Mouse (Mus musculus) left cerebral cortex, postnatal 4 days (tissue): Measurements from ENCODE around the gene Syt7. TPM values are rescaled to one million over a fixed set of nuclear protein-coding genes. Genes with fewer than 3 reads are reported as not detected.

Source experiments
- DNase-seq: peaks from one replicate; pipeline ENCODE4 v3.0.0-alpha.2; 2022
- intact Hi-C: fragments of 180-260 bp; cut with DNase I; formaldehyde crosslinking; loops from one replicate; pipeline ENCODE4 v1.15.1; 2025
- total RNA-seq, 2 experiments: library from RNA; stranded (reverse); gene quantifications; 2 replicates each; pipeline ENCODE4 v1.2.3; 2021

Gene Syt7
- total RNA-seq, 2 experiments from 2014 or later: 209 to 213 TPM

DNA sequence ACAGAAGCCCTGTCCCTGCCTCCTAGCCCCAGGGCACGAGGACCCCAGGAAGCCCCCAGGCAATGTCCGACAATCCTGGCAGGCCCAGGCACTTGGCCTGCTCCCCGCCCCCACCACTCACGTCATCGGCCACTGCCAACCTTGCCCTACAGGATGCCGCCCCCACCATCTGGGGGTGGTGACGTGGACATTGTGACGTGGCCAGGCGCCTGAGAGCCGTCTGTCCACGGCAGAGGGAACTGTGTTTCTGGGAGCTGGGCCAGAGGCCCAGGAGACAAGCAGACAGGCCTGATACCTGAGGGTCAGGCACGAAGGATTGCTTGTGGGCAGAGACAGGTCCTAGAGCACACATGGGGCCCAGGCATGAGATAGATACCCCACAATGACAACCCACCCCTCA lies 28.5 kb downstream of the Syt7 start:
- intact Hi-C loops: no loop called here
- DNase-seq: peak; percentile 89

DNA sequence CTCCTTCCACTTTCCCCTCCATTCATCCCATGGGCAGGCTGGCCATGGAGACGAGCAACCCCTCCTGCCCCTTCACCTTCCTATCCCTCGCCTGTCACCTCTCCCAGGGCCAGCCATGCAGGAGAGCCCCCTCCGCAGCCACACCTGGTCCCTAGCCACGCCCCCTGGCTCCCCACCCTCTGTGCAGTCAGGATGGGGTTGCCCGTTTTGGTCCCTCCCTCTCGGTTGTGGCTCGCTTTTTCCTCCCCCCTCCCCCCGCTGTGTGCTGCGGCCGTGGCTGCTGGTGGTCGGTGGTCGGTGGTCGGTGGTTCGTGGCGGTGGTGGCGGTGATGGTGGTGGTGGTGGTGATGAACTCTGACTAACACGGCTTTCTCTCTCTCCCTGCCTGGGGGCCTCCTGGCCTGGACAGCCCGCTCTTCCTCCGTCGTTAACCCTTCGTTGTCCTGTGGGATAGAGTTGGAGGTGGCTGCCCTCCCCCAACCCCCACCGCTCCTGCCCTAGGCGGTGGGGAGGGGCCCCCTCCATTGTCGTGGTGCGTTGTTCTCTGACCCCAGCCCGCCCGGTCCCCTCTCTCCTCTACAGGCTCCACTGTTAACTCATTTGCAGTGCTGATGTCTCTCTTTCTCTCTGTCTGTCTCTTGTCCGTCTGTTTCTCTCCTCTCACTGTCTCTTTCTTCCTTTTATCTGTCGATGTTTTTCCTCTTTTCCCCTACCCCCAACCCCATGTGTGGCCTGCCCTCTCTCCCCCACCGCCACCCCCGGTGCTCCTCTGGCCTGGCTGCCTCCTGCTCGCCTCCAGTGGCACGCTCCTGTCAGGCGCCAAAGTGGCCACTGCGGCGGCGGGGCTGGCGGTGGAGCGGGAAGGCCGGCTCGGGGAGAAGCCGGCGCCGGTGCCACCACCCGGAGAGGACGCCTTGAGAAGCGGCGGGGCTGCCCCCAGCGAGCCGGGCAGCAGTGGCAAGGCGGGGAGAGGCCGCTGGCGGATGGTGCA lies 33.4 kb downstream of the Syt7 start:
- intact Hi-C loops: no loop called here
- DNase-seq: no peak

DNA sequence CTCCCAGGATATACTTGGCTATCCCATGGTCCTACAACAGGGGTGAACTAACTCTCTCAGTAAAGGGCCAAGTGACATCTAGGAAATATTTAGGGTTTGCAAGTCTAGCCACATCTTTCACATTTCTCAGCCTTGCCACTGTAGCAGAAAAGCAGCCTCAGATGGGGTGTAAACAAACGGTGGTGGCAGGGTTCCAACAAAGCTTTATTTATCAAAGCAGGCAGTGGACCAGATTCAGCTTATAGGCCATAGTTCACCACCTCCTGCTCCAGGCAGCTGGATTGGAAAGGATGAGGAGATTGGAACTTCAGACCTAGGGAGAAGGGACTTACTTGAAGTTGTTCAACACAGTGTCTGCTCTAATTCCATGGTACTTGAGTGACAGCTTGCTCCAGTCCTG lies 35.9 kb downstream of the Syt7 start:
- no peak for DNase-seq

DNA sequence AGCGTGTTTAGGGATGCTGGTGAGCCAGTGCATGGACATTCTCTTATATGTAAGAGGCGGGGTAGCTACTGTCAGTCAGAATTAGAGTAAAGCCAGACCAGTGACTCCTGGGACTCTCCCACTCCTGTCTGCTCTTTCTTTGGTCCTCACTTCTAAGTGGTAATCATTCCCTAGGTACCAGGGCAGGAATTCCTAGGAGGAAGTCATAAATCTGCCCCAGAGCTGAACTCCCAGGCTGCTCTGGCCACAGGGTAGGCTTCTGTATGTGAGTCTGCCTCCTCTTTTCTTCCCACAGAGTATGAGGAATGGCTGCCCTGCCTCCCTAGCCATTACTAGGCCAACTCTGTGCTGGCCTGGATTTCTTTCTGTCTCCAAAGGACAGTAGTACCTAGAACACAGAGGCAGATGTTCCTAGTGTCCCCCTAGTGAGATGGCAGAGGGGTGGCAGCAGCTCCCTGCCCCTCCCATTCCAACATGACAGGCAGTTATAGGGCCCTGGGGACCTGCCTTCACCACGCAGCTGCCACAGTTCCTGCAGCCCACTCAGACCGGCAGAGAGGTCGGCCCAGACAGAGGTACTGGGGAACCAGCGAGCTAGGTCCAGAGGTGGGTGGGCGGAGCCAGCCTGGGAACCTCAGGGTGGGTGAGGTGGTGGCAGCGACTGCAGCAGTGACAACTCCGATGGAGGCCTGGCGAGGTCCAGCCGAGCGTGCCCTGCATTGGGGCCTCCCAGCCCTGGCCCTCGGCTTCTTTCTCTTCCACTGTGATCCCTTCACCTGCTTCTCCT lies 36.8 kb downstream of the Syt7 start:
- intact Hi-C loops: no loop called here
- DNase-seq: no peak

More for the DNA sequence above, 35.9 kb downstream of the Syt7 start:
- intact Hi-C loops: no loop called here

DNA sequence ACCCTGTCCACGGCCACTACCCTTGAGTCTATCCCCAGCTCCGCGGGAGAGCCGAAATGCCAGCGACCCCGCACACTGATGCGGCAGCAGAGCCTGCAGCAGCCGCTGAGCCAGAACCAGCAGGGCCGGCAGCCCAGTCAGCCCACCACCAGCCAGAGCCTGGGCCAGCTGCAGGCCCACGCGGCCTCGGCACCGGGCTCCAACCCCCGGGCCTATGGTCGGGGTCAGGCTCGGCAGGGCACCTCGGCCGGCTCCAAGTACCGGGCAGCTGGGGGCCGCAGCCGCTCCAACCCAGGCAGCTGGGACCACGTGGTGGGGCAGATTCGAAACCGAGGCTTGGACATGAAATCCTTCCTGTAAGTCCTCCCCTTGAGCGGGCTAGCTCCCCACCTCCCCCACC lies 37.4 kb downstream of the Syt7 start:
- intact Hi-C loops: no loop called here
- no peak for DNase-seq

DNA sequence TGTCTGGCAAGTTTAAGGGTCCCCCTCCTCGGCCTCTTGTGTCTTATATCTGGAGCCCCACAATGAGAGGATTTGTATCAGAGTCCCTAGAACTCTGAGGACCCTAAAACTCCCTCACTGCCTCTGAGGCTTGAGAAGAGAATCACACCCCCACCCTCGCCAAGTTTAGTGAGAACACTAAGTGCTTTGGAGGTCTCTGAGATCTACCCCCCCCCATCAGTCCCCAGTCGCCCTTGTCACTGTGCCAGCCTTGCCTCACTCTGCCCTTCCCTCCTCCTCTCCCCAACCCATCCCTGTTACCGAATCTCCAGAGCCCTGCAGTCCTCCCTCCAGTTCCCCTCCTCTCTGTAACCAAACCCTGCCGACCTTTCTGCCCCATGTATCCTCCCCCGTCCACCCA lies 37.9 kb downstream of the Syt7 start:
- no peak for DNase-seq
- intact Hi-C loops: no loop called here

DNA sequence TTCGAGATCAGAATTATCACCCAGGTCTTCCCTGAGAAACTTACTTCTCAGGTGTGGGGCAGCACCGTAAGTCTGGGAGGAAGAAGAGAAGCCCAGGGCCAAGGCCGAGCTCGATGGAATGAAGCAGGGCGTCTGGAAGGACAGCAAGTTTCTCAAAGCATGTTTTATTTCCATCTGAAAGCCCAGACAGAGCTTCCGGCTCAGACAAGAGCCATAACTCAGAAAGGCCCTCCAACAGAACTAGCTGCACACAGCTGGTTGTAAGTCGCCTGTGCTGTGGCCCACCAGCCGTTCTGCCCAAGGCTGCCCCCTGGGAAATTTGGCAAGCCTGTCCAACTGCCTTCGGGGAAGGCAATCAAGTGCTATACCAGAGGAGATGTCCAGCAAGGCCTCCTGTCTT lies 38.5 kb downstream of the Syt7 start:
- no peak for DNase-seq
- intact Hi-C loops: no loop called here

DNA sequence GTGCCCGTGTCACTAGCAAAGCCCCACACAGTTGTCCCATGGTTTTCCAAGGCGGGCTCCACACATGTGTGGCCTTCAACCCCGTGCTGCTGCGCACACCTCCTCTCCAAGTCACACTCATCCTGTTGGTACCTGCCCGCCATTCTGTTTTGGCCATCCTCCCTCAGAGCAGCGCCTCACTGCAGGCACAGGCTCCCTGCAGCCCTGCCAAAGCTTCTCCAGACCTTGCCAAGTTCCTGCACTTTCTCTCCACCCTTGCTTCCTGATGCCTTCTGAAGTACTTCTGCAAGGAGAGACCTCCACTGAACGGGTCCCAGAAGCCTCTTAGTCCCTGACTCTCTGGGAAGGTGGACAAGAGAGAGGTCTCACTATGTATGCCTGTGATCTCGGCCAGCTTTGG lies 40.5 kb downstream of the Syt7 start:
- DNase-seq: no peak
- intact Hi-C loops: no loop called here

DNA sequence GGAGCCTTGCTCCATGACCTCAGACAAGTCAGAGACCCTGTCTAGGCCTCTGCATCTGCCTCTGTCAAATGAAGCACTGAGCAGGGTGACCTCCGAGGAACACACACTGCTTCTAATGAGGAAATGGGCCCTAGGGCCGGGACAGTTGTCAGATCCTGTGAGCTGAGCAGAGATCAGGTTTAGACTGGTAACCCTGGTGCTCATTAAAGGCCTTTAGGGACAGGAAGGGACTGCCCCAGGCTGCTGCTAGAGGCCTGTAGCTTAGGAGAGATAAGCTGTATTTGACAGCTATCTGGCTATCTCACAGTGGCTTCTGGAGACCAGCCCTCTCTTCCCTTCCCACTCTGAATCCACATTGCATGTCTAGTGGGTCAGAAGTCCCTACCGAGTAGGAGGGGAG lies 42.5 kb downstream of the Syt7 start:
- no peak for DNase-seq
- intact Hi-C loops: loop anchor here (5.0 kb wide), 1 partner anchor 94 kb away; no protein-coding TSS in a partner anchor

DNA sequence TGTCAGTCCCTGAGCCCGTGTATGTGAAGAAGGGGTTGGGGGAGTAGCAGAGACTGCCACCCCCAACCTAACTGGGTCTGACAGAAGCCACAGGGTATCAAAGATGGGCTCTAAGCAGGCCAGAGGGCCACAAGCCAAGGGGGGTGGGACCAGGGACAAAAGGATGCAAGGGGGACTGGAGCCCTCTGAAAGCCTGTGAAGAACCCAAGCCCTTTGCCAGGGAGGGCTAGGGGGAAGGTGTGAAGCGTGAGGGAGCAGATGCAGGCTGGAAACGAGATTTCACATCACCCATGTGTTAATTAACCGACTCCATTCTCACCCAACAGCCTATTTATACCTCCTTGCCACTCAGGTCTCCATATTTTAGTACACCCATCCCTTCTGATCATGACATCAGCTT lies 43.0 kb downstream of the Syt7 start:
- peak; percentile 71 for DNase-seq
- intact Hi-C loops: loop anchor here (5.0 kb wide), 1 partner anchor 95 kb away; no protein-coding TSS in a partner anchor

DNA sequence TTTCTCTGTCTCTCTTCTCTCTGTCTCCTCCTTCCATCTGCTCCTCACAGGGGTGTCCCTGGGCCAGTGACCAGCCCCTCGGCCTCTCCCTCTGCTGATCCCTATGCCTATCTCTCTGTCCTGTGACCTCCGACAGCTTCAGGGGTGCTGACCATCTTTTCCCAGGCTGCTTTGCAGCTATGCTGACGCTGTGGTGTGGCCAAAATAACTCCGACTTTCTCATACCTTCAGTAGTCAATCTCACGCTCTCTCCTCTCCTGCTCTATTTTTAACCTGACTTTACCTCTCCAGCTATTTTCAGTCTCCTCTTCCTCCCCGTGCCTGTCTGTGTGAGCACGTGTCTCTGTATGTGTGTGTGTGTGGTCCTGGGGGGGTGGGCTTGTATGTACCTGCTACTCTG lies 44.3 kb downstream of the Syt7 start:
- intact Hi-C loops: loop anchor here (5.0 kb wide), 1 partner anchor 96 kb away; no protein-coding TSS in a partner anchor
- no peak for DNase-seq

DNA sequence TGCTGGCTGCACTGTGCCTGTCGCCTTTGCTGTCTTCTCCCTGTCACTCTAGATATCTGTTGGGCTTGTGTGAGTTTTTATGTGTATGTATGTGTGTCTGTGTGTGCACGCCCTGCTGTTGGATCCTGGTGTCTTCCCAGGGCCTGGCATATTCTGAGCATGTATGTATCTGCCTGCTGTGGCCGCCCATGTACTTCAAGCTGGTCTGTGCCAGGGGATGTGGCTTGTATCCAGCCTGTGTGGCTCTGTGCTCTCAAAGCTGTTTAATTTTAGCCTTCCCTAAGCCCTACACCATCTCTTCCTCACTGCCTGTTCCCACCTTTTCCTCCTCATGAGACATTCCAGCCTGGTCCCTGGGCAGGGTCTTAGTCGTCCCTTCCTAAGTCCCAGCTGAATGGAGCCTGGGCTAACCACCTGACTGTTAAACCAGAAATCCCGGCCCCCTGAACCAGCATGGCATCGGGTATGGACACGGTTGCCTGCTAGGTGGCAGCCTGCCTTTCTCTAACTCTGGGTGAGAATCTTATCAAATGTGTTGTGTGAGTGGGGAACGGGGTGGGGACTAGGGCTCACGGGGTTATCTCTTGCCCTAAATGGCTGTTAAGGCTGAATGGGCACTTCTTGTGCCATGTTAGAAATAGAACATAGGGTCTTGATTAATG lies 45.1 kb downstream of the Syt7 start:
- intact Hi-C loops: loop anchor here (5.0 kb wide), 1 partner anchor 97 kb away; no protein-coding TSS in a partner anchor
- no peak for DNase-seq

DNA sequence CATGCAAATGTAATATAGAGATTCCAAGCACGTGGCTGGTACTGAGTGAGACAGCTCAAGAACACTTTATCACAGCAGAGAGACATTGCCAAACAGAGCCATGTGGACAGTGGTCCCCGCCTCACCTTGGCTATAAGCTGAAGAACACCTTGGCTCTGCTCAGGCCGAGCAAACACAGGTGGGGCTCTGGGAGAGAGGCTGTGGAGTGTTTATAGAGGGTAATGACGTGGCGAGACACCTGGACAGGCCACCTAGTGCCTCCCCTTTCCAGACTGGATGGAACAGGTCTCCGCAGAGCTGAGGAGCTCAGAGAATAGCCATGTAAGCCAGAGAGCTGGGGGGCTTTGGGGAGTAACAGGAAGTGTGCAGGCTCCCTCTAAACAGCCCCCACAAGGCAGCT lies 46.0 kb downstream of the Syt7 start:
- intact Hi-C loops: loop anchor here (5.0 kb wide), 1 partner anchor 98 kb away; no protein-coding TSS in a partner anchor
- DNase-seq: no peak

DNA sequence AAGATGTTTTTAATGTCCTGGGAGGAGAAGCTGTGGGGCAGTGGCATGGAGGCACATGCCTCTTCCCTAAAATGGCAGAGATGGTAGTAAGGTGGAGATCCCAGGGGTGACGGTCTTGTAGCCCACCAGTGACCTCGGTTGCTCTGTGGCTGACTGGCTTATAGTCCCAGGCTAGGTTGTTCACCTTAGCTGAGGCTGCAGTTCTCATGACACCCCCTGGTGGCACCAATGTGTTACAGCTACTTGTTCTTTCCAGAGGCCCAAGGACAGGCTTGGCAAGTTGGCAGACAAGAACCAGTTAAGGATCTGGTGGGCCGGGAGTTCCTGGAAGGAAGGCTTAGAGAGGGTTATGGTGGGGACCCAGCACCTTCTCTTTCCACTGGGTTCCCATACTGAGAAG lies 47.0 kb downstream of the Syt7 start:
- peak; percentile 77 for DNase-seq
- intact Hi-C loops: no loop called here

DNA sequence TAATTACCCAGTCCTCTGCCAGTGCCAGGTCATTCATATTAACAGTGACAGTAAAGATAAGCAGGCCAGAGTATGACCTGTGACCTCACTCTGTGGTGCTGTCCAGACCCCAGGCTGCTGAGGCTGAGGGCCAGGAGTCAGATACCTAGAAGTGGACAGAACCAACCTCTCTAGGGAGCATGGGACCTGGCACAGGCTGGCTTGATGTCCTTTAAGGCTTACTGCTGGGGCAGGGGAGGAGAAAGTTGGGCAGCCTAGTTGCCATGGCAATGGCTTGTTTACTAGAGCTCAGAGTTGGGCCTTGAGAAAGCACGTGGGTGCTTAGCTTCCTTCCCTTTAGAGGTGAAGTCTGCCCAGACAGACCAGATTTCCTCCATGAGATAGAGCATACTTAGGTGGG lies 47.8 kb downstream of the Syt7 start:
- intact Hi-C loops: no loop called here

DNA sequence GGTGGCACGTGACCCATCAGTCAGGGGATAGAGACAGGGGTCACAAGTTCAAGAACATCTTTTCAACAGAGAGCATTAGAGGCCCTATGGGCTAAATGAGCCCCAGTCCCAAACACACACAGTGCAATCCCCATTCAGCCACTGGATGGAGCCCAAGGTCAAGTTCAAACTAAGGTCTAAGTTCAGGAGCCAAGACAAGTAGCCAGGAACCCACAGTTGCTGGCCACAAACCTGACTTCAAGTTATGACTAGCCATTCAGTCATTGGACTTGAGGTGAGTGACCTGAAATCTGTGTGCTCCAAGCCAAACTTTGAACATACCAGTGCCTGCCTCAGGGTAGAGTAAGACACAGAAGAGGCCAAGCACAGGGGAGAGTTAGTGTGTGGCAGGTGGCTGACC lies 48.6 kb downstream of the Syt7 start:
- intact Hi-C loops: no loop called here

More for the DNA sequence above, 47.8 kb downstream of the Syt7 start:
- DNase-seq: no peak

DNA sequence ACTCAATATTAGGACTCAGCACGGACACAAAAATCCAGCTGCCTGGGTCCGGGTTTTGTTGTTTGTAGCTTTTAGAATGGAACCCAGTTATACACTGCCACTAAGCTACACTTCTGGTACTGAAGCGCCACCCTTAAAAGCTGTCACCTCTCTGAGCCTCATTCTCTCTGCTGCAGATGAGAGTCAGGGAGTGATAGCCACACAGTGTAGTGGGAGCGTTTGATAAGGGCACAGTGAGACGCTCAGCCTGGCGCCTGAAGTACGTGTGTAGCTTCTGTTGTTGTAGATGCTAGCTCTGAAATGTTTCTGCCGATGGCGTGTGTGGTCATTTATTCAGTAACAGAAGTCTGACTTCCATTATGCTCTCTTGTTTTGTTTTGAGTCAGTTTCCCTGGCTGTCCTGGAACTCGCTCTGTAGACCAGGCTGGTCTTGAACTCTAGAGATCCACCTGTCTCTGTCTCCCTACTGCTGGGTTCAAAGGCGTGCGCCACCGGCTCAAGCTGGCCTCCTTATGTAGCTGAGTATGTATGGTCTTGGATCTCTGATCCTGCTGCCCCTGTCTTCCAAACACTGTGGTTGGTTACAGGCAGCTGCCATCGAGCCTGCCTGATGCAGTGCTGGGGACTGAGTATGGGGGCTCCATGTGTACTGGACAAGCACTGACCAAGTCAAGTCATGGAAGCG lies 55.9 kb downstream of the Syt7 start:
- intact Hi-C loops: no loop called here
- DNase-seq: no peak

More for the DNA sequence above, 48.6 kb downstream of the Syt7 start:
- no peak for DNase-seq

DNA sequence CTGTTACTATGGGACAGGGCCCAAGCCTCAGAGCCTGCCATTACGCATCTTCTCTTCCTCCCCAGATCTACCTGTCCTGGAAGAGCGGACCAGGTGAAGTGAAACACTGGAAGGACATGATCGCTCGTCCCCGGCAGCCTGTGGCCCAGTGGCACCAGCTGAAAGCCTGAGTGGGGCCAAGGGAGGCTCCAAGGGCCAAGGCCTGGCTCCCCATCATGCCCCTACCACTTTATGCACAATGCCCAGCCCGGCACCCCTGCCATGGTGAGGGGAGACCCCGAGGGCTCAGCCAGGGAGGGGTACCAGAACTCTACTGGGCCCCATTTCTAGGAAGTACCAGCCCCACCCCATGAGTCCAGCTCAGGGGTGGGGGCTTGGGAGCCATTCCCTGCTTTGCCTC lies 59.4 kb downstream of the Syt7 start:
- intact Hi-C loops: loop anchor here (2.0 kb wide), 1 partner anchor 39 kb away; no protein-coding TSS in a partner anchor
- DNase-seq: no peak

DNA sequence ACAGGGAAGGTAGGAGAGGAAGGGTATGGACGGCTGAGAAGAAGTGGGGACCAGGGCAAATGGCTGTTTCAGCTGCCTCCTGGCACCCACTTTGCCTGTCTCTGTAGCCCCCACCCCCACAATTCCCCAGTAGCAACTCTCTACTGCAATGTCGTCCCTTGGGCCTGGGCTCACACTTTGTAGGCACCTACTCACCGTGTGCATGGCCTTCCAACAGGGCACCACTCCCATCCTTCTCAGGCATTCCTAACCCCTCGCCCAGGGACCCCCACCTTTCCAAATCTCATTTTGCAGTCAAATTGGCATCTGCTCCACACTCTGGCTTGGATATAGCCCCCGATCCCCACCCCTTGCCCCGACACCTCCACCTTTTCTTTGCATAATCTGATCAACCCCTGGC lies 60.3 kb downstream of the Syt7 start:
- intact Hi-C loops: loop anchor here (2.0 kb wide), 1 partner anchor 38 kb away; no protein-coding TSS in a partner anchor
- no peak for DNase-seq

DNA sequence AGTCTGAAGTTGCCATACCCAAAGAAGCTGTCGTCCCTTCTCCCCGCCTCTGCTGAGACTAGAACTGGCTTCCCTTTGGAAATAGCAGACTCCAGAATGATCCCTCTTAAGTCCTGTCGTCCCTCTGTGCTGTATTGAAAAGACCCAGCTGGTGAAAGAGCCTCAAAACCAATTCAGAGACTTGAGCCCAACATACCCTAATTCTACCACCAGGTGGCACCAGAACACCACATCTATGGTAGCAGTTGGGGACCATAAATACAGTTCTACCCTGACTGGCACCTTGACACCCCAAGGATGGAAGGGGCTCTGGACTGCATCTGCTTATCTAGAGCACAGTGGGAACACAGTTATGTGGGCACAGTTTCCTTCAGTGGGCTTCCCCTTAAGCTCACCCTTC lies 60.8 kb downstream of the Syt7 start:
- DNase-seq: peak; percentile 74
- intact Hi-C loops: loop anchor here (2.0 kb wide), 1 partner anchor 37 kb away; no protein-coding TSS in a partner anchor
